Mouse (Mus musculus) left cerebral cortex, postnatal 4 days (tissue): ENCODE results near the gene Cd320. TPM values are rescaled to one million over a fixed set of nuclear protein-coding genes. Genes with fewer than 3 reads are reported as not detected.
"Not testable (repeated sequence)": the region's sequence is repeated elsewhere in the genome, so short reads cannot be mapped to it uniquely, and the experiment has no call there.

Experiments used
- DNase-seq: peaks from one replicate; pipeline ENCODE4 v3.0.0-alpha.2; 2022
- intact Hi-C: fragments of 180-260 bp; cut with DNase I; formaldehyde crosslinking; loops from one replicate; pipeline ENCODE4 v1.15.1; 2025
- total RNA-seq, 2 experiments: library from RNA; stranded (reverse); gene quantifications; 2 replicates each; pipeline ENCODE4 v1.2.3; 2021

The Cd320 gene
- total RNA-seq, 2 experiments from 2014 or later, result 21.6 to 25.4 TPM

- peak; percentile 97 for DNase-seq
- intact Hi-C loops, result no loop called here
Observed at GRCm38 (mm10) chr17:33824084-33824996, 18.6 kb upstream of the Cd320 start, which contains the start of the genes Rps28 and Ndufa7. Gene Rps28 (minus strand): TSS chr17:33824562. Gene Ndufa7 (plus strand): TSS chr17:33824572.

GRCm38 (mm10) chr17:33824997-33825330, 17.9 kb upstream of the Cd320 start:
- intact Hi-C loops, DNase-seq: not testable (repeated sequence)

DNA sequence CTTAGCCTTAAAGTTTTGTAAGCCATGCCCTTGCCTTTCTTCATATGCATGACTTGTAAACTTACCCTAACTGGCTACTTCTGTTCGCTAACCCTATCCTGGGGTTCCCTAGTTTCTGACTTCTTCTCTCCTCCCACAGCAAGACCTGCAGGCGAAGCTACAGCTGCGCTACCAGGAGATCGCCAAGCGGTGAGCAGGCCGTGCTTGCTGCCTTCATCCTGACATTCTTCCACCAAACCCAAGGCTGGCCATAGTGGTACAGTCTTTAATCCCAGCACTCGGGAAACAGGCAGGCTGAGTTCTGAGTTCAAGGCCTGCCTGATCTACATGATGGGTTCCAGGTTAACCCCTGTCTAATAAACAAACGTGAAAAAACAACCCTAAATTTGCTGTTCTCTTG, 17.4 kb upstream of the Cd320 start:
- intact Hi-C loops, result no loop called here
- no peak for DNase-seq

GRCm38 (mm10) chr17:33826850-33827249, 16.0 kb upstream of the Cd320 start:
- DNase-seq, result peak; percentile 74
- intact Hi-C loops, result no loop called here

GRCm38 (mm10) chr17:33828892-33829291, 14.0 kb upstream of the Cd320 start:
- intact Hi-C loops, result no loop called here
- no peak for DNase-seq

DNA sequence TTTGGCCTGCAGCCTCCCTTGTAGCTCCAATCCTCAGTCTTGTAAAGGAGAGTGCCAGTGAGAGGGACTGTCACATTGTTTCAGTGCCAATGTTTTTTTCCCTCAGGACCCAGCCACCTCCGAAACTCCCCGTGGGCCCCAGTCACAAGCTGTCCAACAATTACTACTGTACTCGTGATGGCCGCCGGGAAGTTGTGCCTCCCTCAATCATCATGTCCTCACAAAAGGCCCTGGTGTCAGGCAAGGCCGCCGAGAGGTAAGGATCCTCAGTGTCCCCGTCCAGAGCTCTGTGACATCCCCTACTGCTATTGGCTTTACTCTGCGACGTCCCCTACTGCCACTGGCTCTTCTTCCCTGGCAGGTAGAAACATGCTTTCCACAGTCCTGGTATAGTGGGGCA, 13.3 kb upstream of the Cd320 start:
- intact Hi-C loops, result no loop called here
- DNase-seq, result no peak

DNA sequence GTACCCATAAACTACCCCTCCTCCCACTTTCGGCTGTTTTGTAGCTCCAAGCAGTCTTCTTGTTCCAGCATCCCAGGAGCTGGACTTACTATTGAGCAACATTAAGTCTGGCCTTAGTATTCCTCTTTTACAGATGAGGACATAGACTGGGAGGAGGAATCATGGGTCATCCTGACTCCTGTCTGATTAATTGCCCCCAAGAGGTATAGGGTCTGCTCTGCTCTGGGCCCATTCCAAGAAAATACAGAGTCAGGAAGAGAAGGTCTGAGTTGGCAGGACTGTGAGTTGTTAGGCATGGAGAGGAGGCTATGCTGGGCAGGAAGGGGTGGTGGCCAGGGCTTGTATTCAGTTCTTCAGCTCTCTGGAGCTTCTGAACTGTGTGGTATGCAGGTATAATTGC, 1.3 kb downstream of the Cd320 start:
- no peak for DNase-seq
- intact Hi-C loops, result no loop called here

GRCm38 (mm10) chr17:33848139-33848538, 5.2 kb downstream of the Cd320 start:
- DNase-seq, result no peak
- intact Hi-C loops, result no loop called here

DNA sequence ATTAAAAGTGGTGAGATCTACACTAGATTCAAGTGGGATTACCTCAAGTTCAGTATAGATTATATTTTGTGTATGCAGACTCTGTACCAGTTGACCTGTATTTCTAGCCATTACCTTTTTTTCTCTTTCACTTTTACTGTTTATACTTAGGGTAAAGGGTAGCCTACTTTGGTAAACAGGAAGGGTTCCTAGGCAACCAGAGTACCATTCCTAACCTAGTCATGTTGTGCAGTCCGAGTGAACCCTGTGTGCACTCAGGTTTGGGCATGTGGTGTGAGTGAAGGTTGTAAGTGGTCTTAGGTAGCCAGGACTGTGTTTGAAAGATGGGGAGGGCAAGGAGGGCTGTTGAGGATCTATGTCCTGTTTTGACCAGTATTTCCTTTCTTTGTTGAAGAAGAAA, 8.4 kb downstream of the Cd320 start:
- no peak for DNase-seq
- intact Hi-C loops, result no loop called here

- intact Hi-C loops, result no loop called here
- no peak for DNase-seq
Observed at GRCm38 (mm10) chr17:33857816-33858215, 14.9 kb downstream of the Cd320 start.

GRCm38 (mm10) chr17:33865330-33866030, 22.6 kb downstream of the Cd320 start:
- peak; percentile 18 for DNase-seq
- intact Hi-C loops, result no loop called here

DNA sequence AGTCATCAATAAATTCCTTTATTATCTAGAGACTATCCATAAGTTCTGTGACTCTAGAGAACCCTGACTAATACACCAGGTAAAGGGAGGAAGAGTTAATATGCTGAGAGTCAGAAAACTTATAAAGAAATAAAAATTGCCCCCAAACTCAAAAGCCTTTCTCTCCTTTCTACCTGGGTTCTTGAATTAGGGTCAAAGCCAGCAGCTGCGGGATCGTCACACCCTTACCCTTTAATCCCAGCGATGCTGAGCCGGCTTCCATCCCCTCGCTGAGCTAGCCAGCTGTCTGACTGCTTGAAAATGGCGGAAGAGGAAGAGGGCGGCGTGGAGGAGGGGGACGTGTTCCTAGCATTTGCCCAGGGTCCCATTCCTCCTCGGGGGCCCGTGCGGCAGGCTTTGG, 30.6 kb downstream of the Cd320 start, which contains the start of gene Gm7029:
Gene Gm7029 (plus strand): TSS at position 301 of the 400 bp plus-strand sequence.
- intact Hi-C loops, DNase-seq: not testable (repeated sequence)

GRCm38 (mm10) chr17:33874411-33874810, 31.5 kb downstream of the Cd320 start:
- peak; percentile 6 for DNase-seq
- intact Hi-C loops, result no loop called here

GRCm38 (mm10) chr17:33875797-33876196, 32.9 kb downstream of the Cd320 start:
- DNase-seq, intact Hi-C loops: not testable (repeated sequence)

- intact Hi-C loops, DNase-seq: not testable (repeated sequence)
Observed at GRCm38 (mm10) chr17:33884320-33884719, 41.4 kb downstream of the Cd320 start.

- intact Hi-C loops, DNase-seq: not testable (repeated sequence)
Observed at GRCm38 (mm10) chr17:33887802-33888201, 44.9 kb downstream of the Cd320 start.

GRCm38 (mm10) chr17:33888230-33888629, 45.3 kb downstream of the Cd320 start:
- intact Hi-C loops, DNase-seq: not testable (repeated sequence)

GRCm38 (mm10) chr17:33889941-33890532, 47.1 kb downstream of the Cd320 start:
- DNase-seq, intact Hi-C loops: not testable (repeated sequence)

DNA sequence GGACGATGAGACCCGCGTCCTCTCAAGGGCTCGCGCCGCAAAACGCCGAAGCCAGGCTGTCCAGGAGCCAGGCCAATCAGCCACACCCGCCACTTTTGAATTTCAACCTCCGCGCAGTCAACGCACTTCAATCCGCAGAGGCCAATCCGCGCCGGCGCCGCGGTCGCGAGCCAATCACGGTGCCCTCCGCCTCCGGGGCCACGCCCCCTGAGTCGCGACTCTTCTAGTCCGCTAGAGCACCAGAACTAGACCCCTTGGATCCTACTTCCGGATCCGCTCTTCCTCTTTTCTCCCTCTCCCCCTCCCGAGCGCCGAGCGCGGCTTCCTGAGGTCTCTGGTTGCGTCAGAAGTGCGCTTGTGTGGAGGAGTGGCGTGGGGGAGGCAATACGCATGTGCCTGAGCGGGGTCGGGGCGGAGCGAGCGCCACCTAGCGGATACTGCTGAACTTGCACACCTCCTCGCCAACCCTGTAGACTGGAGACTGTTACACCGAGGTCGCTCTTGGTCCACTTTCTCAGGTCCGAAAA, 47.7 kb downstream of the Cd320 start, which contains the start of gene Kifc1:
Gene Kifc1 (minus strand): TSS at position 129 of the 527 bp plus-strand sequence.
- peak; percentile 100 for DNase-seq
- intact Hi-C loops, result no loop called here

GRCm38 (mm10) chr17:33891357-33891756, 48.5 kb downstream of the Cd320 start:
- intact Hi-C loops, result no loop called here
- DNase-seq, result no peak

DNA sequence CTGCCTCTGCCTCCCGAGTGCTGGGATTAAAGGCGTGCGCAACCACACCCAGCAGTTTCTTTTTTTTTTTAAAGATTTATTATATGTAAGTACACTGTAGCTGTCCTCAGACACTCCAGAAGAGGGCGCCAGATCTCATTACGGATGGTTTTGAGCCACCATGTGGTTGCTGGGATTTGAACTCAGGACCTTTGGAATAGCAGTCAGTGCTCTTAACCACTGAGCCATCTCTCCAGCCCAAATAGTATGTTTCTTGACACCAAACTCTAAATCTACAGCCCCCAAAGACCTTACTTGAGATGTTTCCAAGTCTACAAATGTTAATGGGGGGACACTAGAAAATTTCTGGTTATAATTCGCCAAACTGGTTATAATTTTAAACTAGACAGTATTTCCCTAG, 49.0 kb downstream of the Cd320 start:
- DNase-seq, intact Hi-C loops: not testable (repeated sequence)
